Mouse (Mus musculus): ENCODE measurements around the gene Cercam. TPM values are rescaled to one million over a fixed set of nuclear protein-coding genes. Genes with fewer than 3 reads are reported as not detected.

The Cercam gene
- polyA plus RNA-seq, 1 experiment from 2014 or later: 24.0 TPM

DNA sequence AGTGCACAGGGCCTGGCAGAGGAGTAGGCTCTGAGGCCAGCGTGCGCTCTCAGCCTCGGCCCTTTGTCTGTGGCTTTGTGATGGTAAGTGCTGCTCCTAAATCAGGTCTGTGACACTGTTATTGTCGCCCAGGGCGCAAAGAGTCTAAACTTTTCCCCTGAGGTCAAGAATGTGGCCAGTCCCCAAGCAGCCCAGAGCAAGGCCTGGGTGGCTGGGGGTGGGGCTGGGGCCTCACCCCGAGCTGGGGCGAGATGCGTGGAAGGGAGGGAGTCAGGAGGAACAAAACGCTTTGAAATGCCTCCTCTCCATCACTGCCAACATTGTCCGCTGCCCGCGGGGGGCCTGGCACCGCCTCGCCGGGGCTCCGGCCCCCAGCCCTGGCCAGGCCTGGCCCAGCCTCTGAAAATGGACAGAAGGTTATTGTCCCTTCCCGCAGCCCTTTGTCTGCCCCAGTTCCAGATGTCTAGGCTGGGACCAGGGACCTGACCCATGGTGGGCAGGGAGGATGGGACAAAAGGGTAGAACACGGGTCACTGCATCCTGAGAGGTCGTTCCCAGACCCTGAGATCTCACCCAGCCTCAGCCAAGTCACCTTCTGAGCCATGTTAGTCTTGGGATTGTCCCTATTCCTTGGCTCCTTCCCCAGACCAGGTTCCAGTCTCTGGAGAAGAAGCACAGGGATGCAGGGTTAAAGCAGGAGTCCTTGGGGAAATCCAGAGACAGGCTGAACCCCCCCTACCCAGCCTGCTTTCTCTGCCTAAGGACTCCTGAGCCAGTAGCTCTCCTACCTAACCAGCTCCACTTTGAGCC, 12.3 kb upstream of the Cercam start:
- Histone ChIP-seq H3K36me3 (no peaks in the 10 kb centered on the region), H3K9ac (peak overlapping the region; percentile 38; the same call in 1 of the 2 replicates), H3K4me3 (no peak overlapping the region), H3K4me2 (replicated peaks) (peak overlapping the region; percentile 27), H3K9me3 (no peaks in the 10 kb centered on the region), H3K27ac (peak overlapping the region; percentile 70), H3K4me1 (peaks cover 61% of the 10 kb centered on the region), H3K27me3 (replicated peaks) (no peaks in the 10 kb centered on the region)
- WGBS: 2% methylated on average over 19 of the region's 19 CpGs
- ATAC-seq (ENCODE audit: low FRiP score, low read depth): peak; percentile 69

DNA sequence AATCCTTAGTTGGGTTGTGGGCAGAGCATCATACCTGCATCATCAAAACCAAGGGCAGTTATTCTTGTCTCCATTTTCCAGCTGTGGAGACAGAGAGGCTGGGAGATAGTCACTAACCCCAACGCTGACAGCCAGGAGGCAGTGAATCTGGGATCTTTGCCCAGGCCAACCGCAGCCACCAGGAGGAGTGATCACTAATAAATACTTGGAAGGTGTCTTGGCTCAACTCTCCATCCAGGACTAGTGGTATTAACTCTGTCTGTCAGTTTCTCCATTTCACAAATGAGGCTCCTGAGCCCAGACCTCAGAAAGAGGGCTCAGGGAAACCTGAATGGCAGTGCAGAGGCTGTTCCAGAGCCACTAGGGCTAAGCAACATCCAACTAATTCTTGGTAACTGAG, 11.6 kb upstream of the Cercam start:
- H3K27me3 ChIP-seq (replicated peaks): no peaks in the 10 kb centered on the region
- H3K4me3 ChIP-seq: no peak overlapping the region
- no peak for ATAC-seq (ENCODE audit: low FRiP score, low read depth)
- peaks cover 61% of the 10 kb centered on the region for H3K4me1 ChIP-seq
- peak overlapping the region; percentile 70; the same call in 1 of the 2 replicates for H3K27ac ChIP-seq
- WGBS: 20% methylated on average over 2 of the region's 2 CpGs
- peak overlapping the region; percentile 27; the same call in 1 of the 2 replicates for H3K4me2 ChIP-seq (replicated peaks)
- no peaks in the 10 kb centered on the region for H3K9me3 ChIP-seq
- 0 out of 2 replicates have a peak overlapping the region, but pooled peaks have one; percentile 38 for H3K9ac ChIP-seq
- no peaks in the 10 kb centered on the region for H3K36me3 ChIP-seq

DNA sequence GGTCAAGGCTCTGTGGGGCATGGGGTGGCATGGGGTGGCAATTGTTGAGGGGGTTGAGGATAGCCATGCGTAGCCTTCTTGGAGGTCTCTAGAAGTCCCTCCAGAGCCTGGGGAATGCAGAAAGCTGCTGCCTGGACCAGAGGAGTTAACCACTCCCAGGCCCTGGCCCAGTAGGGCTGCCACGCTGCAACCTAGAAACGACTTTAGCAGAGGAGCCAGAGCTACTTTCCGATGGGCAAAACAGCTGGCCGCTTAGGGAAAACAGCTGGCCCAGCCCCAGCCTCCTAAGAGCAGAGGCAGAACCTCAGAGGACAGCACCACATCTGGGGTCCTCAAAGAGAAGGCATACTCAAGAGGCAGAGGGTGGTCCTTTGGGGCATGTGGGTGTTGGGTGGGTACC, 11.0 kb upstream of the Cercam start:
- ATAC-seq (ENCODE audit: low FRiP score, low read depth): no peak
- 49% methylated on average over 5 of the region's 5 CpGs for WGBS
- Histone ChIP-seq H3K9me3 (no peaks in the 10 kb centered on the region), H3K27me3 (replicated peaks) (no peaks in the 10 kb centered on the region), H3K4me1 (peaks cover 56% of the 10 kb centered on the region), H3K27ac (no peak overlapping the region), H3K4me2 (replicated peaks) (no peak overlapping the region), H3K4me3 (no peak overlapping the region), H3K36me3 (no peaks in the 10 kb centered on the region), H3K9ac (no peak overlapping the region)

DNA sequence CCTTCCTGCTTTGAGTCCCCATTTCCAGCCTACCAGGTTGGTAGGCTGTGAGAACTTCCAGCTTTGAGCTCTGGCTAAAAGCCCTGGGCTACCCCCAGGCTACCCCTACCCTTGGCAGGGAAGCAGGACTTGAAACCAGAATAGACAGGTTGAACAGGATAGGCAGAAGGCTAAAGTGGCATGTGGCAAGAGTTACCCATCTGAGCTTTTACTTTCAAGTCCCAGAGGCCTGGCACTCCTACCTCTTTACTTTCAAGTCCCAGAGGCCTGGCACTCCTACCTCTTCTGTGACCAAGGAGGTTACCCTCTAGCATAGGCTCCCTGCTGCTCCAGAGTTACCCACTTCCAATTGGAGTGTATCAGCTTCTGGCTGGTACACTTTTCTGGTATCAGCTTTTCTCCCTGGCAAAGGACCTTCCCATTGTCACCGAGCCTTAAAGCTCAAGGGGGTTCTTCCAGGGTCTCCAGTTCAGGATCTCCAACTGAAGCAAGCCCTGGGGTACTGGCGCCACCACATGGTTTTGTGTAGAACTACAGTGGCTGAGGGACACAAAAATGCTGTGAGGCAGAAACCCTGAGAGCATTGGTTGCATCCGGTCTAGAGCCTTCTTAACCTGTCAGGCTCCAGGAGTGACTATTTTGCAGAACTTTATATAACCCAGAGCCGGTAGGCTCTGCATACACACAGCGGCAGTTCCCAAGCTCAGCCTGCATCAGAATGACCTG, 10.1 kb upstream of the Cercam start:
- no peak for ATAC-seq (ENCODE audit: low FRiP score, low read depth)
- no peaks in the 10 kb centered on the region for H3K27me3 ChIP-seq (replicated peaks)
- no peaks in the 10 kb centered on the region for H3K36me3 ChIP-seq
- H3K4me3 ChIP-seq: no peak overlapping the region
- H3K9ac ChIP-seq: no peak overlapping the region
- H3K27ac ChIP-seq: no peak overlapping the region
- H3K9me3 ChIP-seq: no peaks in the 10 kb centered on the region
- H3K4me2 ChIP-seq (replicated peaks): no peak overlapping the region
- peaks cover 46% of the 10 kb centered on the region for H3K4me1 ChIP-seq
- 9% methylated on average over 5 of the region's 5 CpGs for WGBS

DNA sequence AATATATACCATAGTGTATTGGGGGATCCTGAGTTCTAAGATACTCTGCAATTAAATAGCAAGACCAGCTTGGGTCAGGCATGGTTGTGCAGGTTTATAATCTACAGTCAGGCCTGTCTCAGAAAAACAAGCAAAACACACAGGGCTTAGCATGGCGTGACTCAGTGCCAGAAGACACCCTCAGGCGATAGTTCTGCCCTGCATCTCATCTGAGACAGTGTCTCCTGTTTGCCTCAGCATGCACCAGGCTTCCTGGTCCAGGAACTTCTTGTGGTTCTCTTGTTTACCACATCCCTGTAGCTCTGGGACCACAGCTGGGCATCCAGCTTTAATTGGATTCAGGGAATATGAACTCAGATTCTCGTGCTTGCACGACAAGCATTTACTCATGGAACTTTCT, 3.8 kb upstream of the Cercam start:
- 86% methylated on average over 4 of the region's 4 CpGs for WGBS
- ATAC-seq (ENCODE audit: low FRiP score, low read depth): no peak
- no peaks in the 10 kb centered on the region for H3K27me3 ChIP-seq (replicated peaks)
- no peak overlapping the region for H3K9ac ChIP-seq
- peaks cover 17% of the 10 kb centered on the region for H3K4me1 ChIP-seq
- H3K4me3 ChIP-seq: no peak overlapping the region
- H3K27ac ChIP-seq: no peak overlapping the region
- no peaks in the 10 kb centered on the region for H3K36me3 ChIP-seq
- H3K9me3 ChIP-seq: no peaks in the 10 kb centered on the region
- H3K4me2 ChIP-seq (replicated peaks): no peak overlapping the region

DNA sequence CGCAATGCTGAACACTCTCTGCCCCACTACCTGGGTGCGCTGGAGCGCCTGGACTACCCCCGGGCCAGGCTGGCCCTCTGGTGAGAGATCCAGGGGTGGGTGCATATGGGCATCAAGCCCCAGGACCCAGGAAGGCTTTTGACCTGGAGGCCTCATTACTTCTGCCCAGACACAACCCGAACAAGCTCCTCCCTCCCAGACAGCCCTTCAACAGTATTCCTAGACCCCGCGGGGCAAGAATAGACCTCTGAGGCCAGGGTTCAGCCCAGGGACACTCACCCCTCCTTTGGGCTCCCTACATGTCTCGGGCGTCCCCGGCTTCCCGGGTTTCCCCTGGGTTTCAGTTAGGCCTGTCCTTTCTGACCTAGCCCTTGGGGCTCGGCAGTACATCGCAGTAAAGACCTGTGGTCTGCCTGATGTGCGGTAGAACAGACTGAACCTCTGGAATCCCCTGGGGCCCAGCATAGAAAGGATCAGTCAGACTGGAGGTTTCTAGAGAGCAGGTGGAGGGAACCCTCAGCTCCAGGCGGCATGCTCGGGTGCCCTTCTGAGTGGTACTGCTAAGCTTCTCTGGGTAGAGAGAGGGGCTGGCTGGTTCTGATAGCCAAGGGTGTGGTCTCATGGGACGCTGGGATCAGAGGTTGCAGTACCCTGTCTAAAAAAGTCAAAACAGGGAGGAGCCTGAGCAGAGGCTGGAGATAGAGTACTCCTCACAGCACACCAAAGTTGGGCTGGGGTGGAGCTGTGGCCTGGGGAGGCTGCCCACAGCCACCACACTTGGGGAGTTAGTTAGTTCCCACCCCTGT, 885 bp downstream of the Cercam start:
- WGBS: 2% methylated on average over 17 of the region's 17 CpGs
- H3K4me1 ChIP-seq: peaks cover 24% of the 10 kb centered on the region
- ATAC-seq (ENCODE audit: low FRiP score, low read depth): peak; percentile 63

DNA sequence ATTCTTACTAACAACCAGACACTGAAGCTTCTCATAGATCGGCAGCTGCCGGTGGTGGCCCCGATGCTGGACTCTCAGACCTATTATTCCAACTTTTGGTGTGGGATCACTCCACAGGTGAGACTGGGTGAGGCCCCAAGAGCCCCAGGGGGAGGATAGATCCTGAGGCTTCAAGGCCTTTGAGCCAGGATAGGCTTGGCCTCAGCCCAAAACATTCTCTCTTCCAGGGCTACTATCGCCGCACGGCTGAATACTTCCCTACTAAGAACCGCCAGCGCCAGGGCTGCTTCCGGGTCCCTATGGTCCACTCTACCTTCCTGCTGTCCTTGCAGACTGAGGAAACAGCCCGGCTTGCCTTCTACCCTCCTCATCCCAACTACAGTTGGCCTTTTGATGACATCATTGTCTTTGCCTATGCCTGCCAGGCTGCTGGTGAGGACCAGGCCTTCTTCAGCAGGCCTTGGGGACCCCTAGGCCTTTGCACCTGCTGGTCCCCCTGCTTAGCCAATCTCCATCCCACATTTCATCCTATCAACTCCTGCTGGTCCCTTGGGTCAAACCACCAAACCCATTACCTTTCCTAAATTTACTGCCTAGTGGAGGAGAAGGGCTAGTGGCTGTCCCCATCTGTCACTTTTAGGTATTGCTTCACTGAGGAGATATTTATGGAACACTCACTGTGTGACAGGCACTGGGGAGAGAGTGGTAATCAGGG, 3.8 kb downstream of the Cercam start:
- Histone ChIP-seq H3K36me3 (peaks cover 21% of the 10 kb centered on the region), H3K9ac (no peak overlapping the region), H3K27me3 (replicated peaks) (no peaks in the 10 kb centered on the region), H3K9me3 (no peaks in the 10 kb centered on the region), H3K4me1 (peaks cover 25% of the 10 kb centered on the region), H3K4me3 (no peak overlapping the region), H3K4me2 (replicated peaks) (no peak overlapping the region), H3K27ac (no peak overlapping the region)
- WGBS: 94% methylated on average over 10 of the region's 10 CpGs
- ATAC-seq (ENCODE audit: low FRiP score, low read depth): no peak

More for the DNA sequence above, 885 bp downstream of the Cercam start:
- Histone ChIP-seq H3K27me3 (replicated peaks) (no peaks in the 10 kb centered on the region), H3K36me3 (peaks cover 11% of the 10 kb centered on the region; the same call in 1 of the 2 replicates), H3K4me3 (peak overlapping the region; percentile 46), H3K4me2 (replicated peaks) (peak overlapping the region; percentile 85), H3K27ac (no peak overlapping the region), H3K9ac (peak overlapping the region; percentile 50), H3K9me3 (no peaks in the 10 kb centered on the region)

DNA sequence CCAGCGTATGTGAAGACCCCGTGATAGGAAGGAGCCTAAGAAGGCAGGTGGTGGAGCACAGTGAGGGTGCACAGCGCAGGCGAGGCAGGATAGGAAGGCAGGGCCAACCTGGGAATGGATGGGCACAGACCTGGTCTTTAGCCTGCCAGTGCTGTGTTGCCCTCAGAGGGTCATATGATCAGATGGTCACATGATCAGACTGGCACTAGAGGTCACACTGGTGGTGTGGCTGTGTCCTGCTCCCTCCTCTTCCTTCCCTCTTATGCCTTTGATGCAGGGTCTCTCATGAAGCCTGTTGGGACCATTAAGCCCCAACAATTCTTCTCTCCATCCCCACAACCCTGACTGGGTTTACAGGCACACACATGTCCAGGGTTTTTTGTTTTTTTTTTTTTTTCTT, 4.8 kb downstream of the Cercam start:
- ATAC-seq (ENCODE audit: low FRiP score, low read depth): no peak
- Histone ChIP-seq H3K4me3 (no peak overlapping the region), H3K4me2 (replicated peaks) (no peak overlapping the region), H3K27ac (no peak overlapping the region), H3K9me3 (no peaks in the 10 kb centered on the region), H3K9ac (no peak overlapping the region), H3K4me1 (peaks cover 27% of the 10 kb centered on the region), H3K36me3 (peaks cover 21% of the 10 kb centered on the region), H3K27me3 (replicated peaks) (no peaks in the 10 kb centered on the region)
- 94% methylated on average over 4 of the region's 4 CpGs for WGBS

DNA sequence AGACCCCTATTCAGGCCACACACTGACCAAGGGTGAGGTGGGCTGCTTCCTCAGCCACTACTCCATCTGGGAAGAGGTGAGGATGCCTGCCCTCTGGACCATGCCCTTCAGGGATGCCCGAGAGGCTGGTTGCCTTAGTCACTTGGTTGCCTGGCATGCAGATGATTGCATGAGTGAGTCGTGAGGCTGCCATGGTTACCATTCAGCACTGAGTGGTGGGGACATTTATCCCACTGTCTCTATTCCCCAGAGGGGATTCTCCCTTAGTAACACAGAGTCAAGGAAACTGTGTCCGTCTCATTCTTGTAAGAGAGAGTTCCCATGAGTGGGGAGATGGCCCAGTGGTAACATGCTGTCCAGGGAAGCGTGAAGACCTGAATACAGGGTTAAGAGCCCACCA, 9.1 kb downstream of the Cercam start:
- Histone ChIP-seq H3K4me1 (peaks cover 7% of the 10 kb centered on the region; the same call in 1 of the 2 replicates), H3K36me3 (peaks cover 33% of the 10 kb centered on the region), H3K4me3 (no peak overlapping the region), H3K9ac (no peak overlapping the region), H3K4me2 (replicated peaks) (no peak overlapping the region), H3K27ac (no peak overlapping the region), H3K9me3 (no peaks in the 10 kb centered on the region), H3K27me3 (replicated peaks) (no peaks in the 10 kb centered on the region)
- peak; percentile 44; the same call in 1 of the 2 replicates for ATAC-seq (ENCODE audit: low FRiP score, low read depth)
- 49% methylated on average over 4 of the region's 4 CpGs for WGBS

DNA sequence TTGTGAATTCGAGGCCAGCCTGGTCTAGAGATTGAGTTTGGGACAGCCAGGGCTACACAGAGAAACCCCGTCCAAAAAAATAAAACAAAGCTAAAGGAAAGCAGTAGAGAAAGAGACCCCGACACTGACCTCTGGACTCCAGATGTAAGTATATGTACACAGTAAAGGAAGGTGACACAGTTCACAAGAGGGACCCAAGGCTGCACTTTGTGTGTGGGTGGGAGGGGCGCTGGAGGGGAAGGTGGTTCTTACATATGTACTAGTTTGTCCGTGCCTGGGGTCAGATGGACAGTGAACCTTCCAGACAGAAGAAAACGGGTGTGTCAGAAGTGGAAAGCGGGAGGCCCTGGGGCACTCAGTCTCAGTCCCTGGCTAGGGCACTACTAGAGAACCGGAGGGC, 10.2 kb downstream of the Cercam start:
- Histone ChIP-seq H3K27me3 (replicated peaks) (no peaks in the 10 kb centered on the region), H3K4me1 (peaks cover 7% of the 10 kb centered on the region; the same call in 1 of the 2 replicates), H3K36me3 (peaks cover 29% of the 10 kb centered on the region), H3K4me2 (replicated peaks) (no peak overlapping the region), H3K4me3 (no peak overlapping the region), H3K27ac (no peak overlapping the region), H3K9ac (no peak overlapping the region), H3K9me3 (no peaks in the 10 kb centered on the region)
- WGBS: 71% methylated on average over 8 of the region's 8 CpGs
- no peak for ATAC-seq (ENCODE audit: low FRiP score, low read depth)

DNA sequence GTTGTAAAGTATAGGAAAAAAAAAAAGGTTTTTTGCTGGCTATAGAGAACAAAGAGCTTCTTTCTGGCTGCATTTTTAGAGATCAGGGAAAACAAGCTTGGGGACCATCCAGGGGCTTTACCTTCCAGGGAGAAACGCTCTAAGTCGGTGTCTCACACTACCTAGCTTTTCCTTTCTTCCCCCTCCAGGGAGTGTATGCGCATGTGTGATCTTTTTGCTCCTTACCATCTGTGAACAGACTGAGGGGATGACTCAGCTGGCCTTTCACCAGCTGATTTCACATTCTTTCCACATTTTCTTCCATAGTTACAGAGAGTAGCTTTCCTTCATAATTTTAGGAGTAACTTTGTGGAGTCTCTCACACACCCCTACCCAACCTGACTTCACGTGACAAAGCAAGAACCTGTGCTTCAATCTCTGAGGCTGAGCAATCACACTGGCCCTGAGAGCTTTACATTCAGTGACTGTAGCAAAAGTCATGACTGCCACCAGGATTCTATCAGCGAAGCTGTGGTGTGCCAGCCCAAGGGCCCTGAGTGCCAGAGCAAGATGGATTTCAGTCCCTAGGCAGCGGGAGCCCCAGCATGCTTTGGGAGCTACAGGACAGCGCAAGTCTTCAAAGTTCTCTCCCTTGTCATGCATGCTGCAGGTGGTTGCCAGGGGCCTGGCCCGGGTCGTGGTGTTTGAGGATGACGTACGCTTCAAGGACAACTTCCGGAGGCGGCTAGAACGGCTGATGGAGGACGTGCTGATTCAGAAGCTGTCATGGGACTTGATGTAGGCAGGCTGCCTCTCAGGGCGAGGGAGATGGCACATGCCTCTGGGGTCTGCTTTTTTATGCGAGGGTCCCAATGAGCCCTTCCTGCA, 11.2 kb downstream of the Cercam start:
- 75% methylated on average over 17 of the region's 17 CpGs for WGBS
- no peak for ATAC-seq (ENCODE audit: low FRiP score, low read depth)
- peaks cover 26% of the 10 kb centered on the region for H3K36me3 ChIP-seq

More for the DNA sequence above, 11.2 kb downstream of the Cercam start:
- no peak overlapping the region for H3K27ac ChIP-seq
- H3K9me3 ChIP-seq: no peaks in the 10 kb centered on the region
- H3K4me3 ChIP-seq: no peak overlapping the region
- H3K9ac ChIP-seq: no peak overlapping the region
- H3K4me2 ChIP-seq (replicated peaks): no peak overlapping the region
- no peaks in the 10 kb centered on the region for H3K27me3 ChIP-seq (replicated peaks)
- H3K4me1 ChIP-seq: peaks cover 7% of the 10 kb centered on the region; the same call in 1 of the 2 replicates

Data from neural tube, embryonic 12.5 days (tissue).